Mouse (Mus musculus): ENCODE data around the gene Kcnj3. TPM values are rescaled to one million over a fixed set of nuclear protein-coding genes. Genes with fewer than 3 reads are reported as not detected.

Kcnj3 gene
- total RNA-seq, 2 experiments from 2014 or later = 26.6 to 28.2 TPM

GRCm38 (mm10) chr2:55517297-55517696, 81.5 kb downstream of the Kcnj3 start:
- no peak for DNase-seq

GRCm38 (mm10) chr2:55532738-55533491, 97.1 kb downstream of the Kcnj3 start:
- no peak for DNase-seq

- DNase-seq = no peak
Observed at GRCm38 (mm10) chr2:55534946-55535345, 99.2 kb downstream of the Kcnj3 start.

- DNase-seq = no peak
Observed at GRCm38 (mm10) chr2:55535482-55535881, 99.7 kb downstream of the Kcnj3 start.

GRCm38 (mm10) chr2:55547612-55548011, 111.8 kb downstream of the Kcnj3 start:
- DNase-seq = no peak

GRCm38 (mm10) chr2:55558368-55558985, 122.7 kb downstream of the Kcnj3 start:
- DNase-seq = no peak

GRCm38 (mm10) chr2:55569291-55569690, 133.5 kb downstream of the Kcnj3 start:
- no peak for DNase-seq

GRCm38 (mm10) chr2:55571425-55571824, 135.7 kb downstream of the Kcnj3 start:
- no peak for DNase-seq

GRCm38 (mm10) chr2:55580286-55580685, 144.5 kb downstream of the Kcnj3 start:
- DNase-seq = no peak

- no peak for DNase-seq
Observed at GRCm38 (mm10) chr2:55591226-55591988, 155.6 kb downstream of the Kcnj3 start.

Measured in heart, postnatal 4 days (tissue).